Mouse (Mus musculus) 416B (cell line): ENCODE results near the gene Actr6.
"Not testable (repeated sequence)": the region's sequence is repeated elsewhere in the genome, so short reads cannot be mapped to it uniquely, and the experiment has no call there.

Experiments used
- DNase-seq: peaks from one replicate; pipeline ENCODE4 v3.0.0; 2011; ENCODE audit warnings: low read depth

Gene Actr6

DNA sequence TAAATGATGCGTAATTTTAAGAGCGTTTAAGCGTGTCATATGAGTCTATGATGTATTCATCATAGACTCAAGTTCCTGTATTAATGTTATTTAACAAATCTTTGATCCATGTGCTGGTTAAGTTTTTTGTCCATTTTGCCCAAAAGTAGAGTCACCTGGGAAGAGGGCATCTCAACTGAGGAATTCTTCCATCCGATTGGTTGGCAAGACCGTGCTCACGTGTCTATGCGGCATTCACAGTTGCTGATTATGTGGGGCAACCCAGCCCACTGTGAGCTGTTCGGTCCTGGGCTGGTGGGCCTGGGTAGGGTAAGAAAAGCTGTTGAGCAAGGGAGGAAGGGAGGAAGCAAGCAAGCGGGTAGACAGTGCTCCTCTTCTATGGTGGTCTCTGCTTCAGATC is 6.3 kb upstream of the Actr6 start:
- DNase-seq = no peak

DNA sequence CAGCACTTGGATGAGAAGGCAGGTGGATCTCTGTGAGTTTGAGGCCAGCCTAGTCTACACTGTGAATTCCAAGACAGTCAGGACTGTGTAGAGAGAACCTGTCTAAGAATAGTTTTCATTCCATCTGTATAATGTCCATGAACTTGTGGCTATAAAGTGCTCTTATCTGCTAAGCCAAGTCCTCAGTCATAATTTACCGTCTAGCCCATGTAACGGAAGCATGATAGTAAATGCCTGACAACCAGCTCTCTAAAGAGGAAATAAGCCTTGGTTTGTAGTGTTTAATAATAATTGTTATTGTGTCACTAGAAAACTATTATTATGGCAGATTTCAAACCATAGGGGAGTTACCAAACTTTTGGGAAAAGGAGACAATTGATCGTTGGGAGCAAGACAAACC is 5.8 kb upstream of the Actr6 start:
- peak; percentile 26 for DNase-seq

DNA sequence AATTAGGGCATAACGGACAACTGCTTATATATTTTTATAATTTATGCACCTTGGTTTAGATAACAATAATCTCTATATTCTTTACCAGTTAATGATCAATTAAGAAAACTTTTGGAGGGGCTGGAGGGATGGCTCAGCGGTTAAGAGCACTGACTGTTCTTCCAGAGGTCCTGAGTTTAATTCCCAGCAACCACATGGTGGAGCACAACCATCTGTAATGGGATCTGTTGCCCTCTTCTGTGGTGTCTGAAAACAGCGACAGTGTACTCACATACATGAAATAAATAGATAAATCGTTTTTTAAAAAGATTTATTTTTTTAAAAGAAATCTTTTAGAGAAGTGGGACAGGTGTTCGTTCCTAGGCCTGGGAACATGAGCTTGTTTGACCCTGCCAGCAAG is 5.0 kb upstream of the Actr6 start:
- no peak for DNase-seq

DNA sequence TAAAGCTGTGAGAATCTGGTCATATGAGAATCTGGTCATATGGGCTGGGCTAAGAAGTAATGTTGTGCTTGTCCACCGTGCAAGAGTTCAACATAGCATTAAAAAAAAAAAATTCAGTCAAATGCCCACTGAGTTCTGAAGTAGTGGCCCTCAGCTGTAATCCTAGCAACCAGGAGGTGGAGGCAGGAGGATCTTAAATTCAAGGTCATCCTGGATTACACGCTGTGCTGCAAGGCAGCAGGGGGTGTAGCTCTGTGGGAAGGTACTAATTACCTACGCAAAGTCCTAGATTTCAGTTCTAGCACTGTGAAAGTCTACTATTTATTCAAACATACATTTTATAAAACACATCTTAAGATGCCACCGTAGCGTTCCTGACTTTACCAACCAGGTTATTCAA is 754 bp downstream of the Actr6 start:
- peak; percentile 67 for DNase-seq

DNA sequence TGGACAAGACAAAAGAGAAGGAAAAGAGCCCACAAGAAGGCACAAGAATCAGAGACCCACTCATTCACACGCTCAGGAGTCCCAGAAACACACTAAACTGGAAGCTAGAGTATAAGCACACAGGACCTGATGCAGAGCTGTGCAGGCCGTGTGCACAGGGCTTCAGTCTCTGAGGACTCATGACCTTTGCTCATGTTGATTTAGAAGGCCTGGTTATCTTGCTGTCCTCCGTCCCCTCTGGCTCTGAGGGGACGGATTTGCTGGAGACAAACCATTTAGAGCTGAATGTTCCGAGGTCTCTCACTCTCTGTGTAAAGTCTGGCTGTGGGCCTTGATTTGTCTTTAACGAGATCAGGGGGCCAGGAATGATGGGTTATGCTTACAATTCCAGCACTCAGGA is 1.7 kb downstream of the Actr6 start:
- DNase-seq = no peak

DNA sequence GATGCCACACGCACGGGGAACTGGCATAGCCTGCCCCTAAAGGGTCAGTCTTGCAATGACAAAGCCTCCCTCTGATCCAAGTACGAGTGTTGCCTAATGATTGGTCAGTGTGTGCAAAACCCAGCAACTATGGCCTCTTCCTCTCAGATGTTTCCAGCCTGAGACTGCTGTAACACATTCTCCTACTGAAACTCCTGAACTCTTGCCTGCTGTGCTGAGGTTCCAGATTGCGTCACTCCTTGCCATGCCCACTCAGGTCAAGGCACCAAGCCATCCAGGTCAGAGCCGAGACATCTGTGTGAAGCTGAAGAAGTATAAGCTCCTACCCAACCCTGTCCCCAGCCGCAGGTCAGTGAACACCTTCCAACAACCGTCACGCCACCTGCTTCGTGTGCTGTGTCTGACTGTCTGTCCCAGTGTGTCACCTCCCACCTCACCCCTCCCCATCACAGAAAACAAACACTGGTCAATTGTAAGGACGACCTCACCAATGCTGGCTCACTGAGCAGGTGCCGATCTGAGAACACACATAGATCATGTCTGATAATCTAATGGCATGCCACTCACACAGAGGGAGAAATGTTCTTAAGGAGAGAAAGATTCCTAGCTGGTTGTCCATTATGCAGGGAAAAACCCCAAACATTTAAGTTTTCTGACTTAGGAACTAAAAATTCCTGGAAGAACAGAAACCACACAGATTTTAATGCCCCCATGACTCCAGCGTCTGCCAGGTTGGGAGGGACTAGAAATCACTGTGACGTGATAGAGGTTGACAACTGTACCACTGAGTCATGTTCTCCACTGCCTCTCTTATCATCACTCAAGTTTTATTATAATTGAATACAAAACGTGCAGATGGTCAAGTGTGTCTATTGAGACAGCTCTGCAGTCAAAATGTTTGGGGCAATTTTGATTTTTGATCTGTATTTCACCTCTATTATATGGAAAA is 9.6 kb downstream of the Actr6 start:
- peak; percentile 36 for DNase-seq

DNA sequence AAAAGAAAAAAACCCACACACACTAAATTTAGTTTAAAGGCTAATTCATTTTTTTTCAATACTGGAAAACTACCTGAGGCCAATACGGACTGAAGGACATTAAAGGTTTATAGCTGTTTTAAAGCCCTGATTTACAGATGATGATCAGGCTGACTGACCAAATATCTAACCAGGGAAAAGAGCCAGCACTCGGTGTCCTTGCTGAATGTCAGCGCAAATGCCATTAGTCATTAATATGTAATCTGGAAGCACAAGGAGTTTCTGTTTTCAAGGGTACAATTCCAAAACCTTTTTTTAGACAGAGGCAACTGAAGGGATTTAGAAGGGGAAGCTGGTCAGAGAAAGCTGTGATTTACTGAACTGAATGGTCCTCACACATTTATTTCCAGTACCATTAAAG is 11.3 kb downstream of the Actr6 start:
- no peak for DNase-seq

DNA sequence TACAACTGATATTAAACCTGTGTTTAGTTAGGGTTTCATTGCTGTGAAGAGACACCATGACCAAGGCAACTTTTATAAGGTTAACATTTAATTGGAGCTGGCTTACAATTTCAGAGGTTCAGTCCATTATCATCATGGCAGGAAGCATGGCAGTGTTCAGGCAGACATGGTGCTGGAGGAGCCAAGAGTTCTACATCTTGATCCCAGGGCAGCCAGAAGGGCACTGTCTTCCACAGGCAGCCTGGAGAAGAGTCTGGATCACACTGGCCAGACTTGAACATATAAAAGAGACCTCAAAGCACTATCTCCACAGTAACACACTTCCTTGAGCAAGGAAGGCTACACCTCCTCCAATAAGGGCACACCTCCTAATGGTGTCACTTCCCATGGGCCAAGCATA is 11.8 kb downstream of the Actr6 start:
- DNase-seq = no peak

DNA sequence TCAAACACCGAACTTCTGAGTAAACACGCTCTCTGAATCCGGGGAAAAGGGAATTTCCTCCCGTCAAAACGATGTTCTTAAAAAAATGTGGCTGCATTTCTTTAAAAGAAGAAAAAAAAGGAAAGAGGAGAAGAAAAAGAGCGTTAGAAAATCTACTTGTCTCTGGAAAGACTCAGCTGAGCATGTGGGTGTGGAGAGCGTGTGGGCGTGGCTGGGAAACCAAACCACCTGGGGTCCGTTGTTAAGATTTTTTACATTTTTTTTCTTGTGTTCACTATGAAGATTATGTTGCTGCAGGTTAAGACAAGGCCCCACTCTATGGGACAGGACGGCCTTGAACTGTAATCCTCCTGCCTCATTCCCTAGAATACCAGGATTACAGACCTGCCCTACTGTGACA is 17.2 kb downstream of the Actr6 start:
- DNase-seq = no peak

DNA sequence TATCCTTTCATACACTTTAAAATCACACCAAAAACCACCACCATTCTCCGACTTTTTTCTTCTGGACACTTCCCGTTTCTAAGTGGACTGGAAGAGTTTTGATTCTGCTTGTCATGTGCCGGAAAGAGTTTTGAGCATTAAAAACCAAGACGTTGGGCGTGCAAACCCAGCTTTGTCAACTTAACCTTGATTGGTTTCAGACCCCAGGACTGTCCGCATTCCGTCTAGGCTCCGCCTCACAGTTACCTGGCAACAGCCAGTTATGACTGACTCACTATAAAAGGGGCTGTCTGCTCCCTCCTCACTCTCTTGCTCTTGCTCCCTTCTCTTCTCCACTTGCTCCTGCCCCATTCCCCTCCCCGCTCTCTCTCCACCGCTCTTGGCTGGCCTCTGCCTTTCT is 23.4 kb downstream of the Actr6 start:
- DNase-seq = no peak

DNA sequence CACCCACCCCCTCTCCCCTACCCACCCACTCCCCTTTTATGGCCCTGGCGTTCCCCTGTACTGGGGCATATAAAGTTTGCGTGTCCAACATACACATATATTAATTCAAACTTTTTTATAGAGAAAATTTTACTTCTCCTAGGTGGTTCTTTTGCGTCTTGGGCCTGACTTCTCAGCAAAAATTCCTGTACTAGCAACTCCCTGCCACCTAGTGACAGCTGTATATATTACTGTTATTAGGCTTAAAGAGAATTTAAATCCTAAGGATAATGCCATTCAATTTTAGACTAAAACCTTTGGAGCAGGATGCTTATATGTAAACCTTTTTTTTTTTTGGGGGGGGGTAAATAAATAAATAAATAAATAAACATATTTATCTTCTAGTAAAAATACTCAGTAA is 24.7 kb downstream of the Actr6 start:
- peak; percentile 49 for DNase-seq

DNA sequence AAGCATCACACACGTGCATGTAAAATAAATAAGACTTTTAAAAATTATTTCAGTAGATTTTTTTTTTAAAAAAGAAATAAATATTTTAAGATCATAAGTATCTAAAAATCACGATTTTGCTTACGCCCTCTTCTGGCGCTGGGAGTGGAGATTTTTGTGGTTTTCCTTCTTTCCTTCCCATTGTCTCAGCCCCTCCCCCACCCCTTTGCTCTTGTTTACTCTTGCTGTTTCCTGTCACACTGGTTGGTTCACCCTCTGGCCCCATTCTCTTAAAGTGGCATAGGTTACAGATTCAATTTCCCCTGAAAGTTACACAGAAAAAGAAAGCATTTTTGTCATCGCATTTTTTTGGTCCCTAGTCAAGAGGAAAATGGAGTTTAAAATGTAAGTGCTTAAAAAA is 29.1 kb downstream of the Actr6 start:
- peak; percentile 72 for DNase-seq

DNA sequence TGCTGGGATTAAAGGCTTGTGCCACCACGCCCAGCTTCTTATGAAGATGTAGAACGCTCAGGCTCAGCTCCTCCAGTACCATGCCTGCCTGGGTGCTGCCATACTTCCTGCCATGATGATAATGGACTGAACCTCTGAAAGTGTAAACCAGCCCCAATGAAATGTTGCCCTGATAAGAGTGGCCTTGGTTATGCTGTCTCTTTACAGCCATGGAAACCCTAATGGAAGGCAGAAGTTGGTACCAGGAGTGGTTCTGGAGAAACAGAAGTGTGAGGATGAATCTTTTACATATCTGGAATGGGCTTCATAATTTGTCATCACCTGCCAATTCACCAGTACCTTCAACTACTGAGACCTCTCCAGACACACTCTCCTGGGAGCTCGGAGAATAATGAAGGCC is 34.1 kb downstream of the Actr6 start:
- no peak for DNase-seq

DNA sequence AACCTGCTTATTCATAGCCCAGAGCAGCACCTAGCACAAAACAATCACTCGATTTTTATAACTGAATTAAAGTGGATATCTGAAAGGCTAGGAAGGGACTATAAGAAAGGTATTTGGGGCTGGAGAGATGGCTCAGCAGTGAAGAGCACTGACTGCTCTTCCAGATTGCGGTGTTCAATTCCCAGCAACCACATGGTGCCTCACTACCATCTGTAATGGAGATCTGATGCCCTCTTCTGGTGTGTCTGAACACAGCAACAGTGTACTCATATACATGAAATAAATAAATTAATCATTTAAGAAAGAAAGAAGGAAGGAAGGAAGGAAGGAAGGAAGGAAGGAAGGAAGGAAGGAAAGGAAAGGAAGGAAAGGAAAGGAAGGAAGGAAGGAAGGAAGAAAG is 35.8 kb downstream of the Actr6 start:
- DNase-seq = not testable (repeated sequence)

DNA sequence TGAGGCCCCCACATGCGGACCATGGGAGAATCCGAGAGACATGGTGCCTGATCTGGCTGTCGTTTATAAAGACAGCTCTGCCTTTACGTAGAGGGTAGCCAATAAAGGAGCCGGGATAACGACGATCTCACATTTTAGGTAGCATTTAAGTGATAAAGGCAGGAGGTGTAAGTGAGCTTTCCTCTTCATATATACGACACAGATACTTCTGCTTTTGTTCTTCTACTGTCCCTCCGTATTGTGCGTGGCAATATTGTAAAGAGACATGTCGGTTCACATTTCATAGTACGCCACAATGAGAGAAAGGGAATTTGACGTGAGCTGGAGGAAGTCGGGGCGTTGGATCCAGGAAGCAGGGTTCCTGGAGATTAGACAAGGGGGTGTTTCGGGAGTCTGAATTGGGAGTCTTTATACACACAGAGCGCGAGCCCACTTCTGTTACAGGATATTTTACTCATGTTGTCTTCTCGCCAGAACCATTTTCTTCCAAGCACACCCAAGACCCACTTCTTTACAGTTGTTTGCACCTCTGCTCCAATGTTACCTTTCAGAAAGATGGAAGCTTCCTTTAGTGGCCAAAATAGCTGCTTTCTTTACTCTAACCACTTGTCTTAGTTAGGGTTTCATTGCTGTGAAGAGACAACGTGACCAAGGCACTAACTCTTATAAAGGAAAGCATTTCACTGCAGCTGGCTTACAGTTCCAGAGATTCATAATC is 36.7 kb downstream of the Actr6 start:
- peak; percentile 69 for DNase-seq

DNA sequence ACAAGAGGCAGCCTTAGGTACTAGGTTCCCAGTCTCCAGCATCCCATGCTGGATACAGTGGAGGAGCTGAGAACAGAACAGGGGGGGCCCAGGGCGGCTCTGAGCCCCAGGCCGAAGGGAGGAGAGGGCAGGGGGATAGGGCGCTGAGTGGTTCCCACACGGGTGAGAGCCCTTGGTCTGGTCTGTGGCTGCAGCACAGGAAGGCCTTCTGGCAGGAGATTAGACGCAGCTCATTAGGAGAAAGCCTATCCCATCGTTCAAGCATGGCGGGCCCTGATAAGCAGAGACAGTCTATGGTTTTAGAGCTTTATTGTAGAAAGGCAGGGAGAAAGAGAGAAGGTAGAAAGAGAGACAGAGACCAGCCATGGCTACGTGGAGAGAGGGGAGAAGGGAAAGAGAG is 42.1 kb downstream of the Actr6 start:
- DNase-seq = no peak

DNA sequence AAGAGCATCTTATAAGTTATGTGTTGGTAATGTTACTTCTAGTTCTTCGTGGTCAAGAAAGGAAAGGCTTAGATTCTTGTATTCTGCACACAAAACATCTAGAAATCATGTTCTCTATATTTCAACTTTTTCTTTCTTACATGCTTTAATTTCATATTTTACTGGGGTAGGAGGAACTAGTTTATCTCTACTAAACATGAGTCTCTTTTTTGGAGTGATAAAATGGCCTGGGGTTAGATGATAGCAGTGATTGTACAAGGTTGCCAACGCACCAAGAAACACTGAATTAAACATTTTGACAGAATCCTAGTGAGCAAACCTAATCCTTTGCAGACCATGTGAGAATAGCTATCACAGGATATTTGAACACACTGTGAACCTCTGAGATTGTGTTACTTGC is 44.6 kb downstream of the Actr6 start:
- no peak for DNase-seq

DNA sequence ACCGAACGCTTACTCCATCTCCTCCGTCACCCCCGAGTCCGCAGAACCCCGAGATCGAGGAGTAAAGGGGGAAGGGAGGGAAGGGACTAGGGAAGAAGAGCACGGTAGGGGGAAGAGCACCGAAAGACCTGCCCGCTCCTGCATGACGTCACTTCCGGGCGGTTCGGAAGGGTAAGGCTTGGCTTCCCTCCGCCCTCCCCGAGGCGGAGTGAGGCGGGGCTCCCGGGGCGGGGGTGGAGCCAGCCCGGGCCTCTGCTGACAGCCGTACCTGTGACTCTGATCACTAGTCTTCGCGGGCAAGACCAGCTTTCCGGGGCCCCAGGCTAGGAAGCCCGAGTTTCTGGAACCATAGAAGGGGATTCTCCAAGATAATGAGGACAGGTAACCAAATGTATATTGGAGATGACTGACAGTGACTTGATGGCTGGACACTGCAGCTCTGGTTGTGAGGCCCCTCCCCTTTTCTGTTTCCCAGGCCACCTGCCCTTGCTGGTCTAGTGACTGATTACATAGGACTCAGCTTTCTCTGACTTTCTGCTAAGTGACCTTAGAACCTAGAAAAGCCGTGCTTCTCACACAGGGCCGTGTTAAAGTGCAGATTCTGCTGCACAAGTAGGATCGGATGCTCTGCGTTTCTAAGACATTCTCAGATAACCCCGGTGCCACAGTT is 45.8 kb downstream of the Actr6 start, which contains the start of gene Scyl2:
TSS of gene Scyl2 (minus strand) at position 147 of the 670 bp plus-strand sequence.
- DNase-seq = peak; percentile 90

DNA sequence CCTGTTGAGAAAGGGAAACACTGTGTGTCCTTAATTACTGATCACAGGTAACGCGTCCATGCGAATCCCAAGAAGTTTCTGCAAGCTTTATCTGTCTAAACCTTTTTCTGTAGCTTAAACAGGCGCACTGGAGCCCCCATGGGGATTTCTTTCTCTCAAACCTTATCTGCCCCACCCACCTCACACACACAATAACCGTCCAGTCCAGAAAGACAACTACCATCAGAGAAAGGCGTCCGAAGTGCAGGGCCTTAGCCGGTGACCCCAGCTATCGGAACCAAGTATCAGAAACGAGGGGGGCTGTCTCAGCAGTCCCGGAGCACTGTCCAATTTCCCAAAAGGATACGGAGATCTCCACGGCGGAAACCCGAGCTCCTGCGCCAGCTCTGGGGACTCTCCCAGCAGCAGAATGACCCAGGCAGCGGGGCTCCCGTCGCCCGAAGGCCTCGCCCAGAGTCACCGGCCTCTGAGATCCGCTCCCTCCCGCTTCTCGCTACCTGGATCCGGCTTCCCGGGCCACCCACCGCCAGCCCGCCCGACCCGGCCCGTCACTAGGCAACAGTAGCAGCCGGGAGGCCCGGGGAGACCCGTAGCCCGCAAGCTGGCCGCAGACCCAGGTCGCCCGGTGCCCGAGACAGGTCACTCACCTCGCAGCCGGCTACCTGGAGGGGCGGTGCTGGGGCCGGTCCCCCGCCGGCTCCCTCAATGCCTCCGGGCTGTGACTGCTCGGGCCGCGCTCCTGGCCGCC is 46.5 kb downstream of the Actr6 start:
- DNase-seq = peak; percentile 33

DNA sequence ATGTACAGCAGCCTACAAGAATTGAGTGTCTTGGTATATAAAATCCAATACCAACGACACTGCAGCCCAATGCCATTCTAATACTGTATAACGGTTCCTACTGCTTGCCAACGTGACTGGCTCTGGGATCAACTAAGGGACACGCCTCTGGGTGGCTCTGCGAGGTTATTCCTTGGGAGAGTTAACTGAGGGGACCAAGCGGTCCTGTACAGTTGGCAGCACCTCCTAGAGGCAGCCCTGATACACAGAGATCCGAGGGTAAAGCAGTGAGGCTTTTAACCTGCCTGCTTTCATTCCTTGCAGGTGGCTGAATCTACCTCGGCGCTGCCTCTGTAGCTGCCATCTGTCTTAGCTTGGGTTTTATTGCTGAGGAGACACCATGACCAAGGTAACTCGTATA is 49.1 kb downstream of the Actr6 start:
- no peak for DNase-seq

DNA sequence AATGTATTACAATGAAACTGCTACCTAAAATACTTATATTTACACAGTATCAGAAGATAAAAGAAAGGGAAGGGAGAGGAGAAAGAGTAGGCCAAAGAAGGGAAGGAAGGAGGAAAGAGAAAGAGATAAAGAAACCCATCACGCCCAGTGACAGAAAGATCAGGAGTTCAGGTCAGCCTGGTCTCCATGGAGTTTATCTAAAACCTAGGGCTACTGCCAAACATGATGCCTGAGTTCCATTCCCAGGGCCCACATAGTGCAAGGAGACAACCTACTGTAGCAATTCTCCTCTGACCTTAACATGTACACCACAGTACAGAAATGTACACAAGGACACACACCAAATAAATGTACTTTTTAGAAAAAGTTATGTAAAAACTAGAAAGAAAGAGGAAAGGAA is 49.9 kb downstream of the Actr6 start:
- DNase-seq = no peak

DNA sequence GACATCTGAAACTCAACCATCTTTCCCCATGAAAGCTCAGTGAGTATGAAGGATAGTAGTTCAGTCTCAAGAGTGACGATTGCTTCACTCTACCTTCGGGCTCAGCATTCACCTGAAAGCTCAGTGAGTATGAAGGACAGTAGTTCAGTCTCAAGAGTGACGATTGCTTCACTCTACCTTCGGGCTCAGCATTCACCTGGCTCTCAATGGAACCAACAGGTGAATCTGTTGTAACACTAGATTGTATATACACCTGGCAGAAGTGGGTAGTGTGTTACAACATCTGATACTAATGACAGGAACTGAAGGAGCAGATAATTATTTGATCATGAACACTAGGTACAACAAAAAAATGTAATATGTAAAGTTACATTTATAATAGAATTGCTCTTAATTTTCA is 50.4 kb downstream of the Actr6 start:
- DNase-seq = no peak
